Mouse (Mus musculus): Measurements from ENCODE around the gene Dcaf4.

Gene Dcaf4

DNA sequence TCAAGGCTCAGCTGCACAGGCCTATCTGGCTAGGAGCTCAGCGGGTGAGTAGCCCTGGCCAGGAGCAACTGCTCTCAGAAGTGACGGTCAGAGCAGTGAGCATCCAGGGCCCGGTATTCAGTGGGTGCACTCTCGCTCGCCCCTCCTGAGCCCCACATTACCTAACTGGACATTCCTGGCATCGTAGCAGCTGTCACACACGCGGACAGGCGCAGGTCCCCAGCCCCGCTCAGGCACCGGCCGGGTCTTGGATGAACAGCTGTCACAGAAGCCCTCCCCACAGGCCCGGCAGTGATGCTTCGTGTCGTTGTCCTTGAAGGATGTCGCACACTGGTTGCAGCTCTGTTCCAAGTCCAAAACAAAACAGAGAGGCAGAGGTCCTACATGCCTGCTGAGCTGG, 31.0 kb downstream of the Dcaf4 start:
- DNase-seq (ENCODE audit: low spot score) = no peak

GRCm38 (mm10) chr12:83553816-83554215, 33.5 kb downstream of the Dcaf4 start:
- no peak for DNase-seq (ENCODE audit: low spot score)

- DNase-seq (ENCODE audit: low spot score) = no peak
Observed at GRCm38 (mm10) chr12:83555605-83556004, 35.3 kb downstream of the Dcaf4 start.

- DNase-seq (ENCODE audit: low spot score) = no peak
Observed at GRCm38 (mm10) chr12:83558496-83558895, 38.2 kb downstream of the Dcaf4 start.

DNA sequence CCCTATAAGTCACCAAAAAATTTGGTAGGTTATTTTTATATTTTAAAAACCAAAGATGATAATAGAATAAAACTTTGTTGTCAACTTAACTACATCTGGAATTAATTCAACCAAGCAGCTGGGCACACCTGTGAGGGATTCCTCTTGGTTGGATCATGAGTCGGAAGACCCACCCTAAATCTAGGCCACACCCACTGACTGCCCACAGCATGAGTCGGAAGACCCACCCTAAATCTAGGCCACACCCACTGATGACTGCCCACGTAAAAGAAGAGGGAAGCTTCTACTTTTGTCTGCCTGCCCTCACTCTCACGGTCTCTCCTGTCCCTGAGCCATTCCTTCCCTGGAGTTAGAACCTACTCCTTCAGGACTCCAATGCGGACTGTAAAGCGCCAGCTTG, 39.9 kb downstream of the Dcaf4 start:
- no peak for DNase-seq (ENCODE audit: low spot score)

GRCm38 (mm10) chr12:83562589-83562988, 42.3 kb downstream of the Dcaf4 start:
- no peak for DNase-seq (ENCODE audit: low spot score)

GRCm38 (mm10) chr12:83569866-83570265, 49.6 kb downstream of the Dcaf4 start:
- no peak for DNase-seq (ENCODE audit: low spot score)

GRCm38 (mm10) chr12:83572717-83573116, 52.5 kb downstream of the Dcaf4 start:
- DNase-seq (ENCODE audit: low spot score) = no peak

DNA sequence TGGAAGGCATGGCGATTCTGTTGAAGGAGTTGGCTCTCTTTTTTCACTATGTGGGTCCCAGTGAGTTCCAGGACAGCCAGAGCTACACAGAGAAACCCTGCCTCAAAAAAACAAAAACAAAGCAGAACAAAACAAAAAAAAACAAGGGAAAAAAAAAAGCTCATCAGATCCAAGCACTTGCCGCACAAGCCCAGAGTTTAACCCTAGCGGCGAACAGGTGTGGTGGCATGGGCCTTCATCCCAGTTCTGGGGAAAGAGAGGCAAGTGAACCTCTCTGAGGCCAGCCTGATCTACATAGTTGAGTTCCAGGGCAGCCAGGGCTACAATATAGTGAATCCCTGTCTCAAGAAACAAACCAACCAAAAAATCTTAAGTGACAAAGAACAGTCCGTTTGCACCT, 57.2 kb downstream of the Dcaf4 start:
- no peak for DNase-seq (ENCODE audit: low spot score)

GRCm38 (mm10) chr12:83578356-83578755, 58.1 kb downstream of the Dcaf4 start:
- no peak for DNase-seq (ENCODE audit: low spot score)

DNA sequence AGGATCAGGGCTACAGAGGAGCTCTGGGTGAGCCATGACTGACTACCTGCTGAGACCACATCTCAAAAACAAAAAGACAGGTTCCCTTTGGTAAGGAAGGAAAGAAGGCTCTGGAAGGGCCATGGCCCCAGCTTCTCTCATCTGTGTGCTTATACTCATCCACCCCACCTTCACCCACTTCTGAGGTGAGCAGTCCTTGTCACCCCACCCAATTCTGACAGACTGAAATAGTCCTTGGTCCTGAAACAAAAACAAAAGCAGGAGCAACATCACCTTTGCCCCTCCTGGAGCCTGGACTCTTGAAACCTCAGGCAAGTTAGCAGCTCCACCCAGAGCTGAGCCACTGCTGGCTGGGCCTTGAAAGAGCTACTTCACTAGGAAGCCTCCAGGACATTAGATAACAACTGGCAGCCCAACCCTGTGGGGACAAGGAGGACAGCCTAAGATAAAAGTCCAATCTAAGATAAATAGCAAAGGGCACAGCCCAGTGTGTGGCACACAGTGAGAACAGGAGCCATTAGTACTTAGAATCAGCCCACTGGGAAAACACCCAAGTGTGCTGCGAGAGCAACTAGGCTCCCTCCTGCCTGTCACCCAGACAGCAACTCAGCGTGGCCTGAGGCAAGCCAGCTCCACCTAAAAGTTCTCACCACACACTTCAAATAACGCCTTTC, 58.8 kb downstream of the Dcaf4 start:
- DNase-seq (ENCODE audit: low spot score) = peak; percentile 88

DNA sequence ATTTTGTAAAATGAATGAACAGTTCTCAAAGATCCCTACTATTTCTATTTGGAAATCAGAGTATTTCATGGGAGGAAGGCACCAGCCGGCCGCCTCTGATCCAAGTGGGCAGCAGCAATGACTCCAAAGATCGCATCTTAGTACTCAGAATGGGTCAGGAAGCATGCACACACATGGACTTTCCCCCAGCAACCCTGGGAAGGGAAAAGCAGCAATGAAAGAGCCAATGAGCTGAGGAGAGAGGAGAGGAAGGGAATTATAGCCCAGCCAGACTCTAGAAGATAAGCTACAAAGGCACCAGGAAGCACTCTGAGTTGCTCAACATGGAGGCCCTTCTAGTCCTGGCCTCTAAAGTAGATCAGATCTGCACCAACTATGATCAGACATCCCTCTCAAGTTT, 60.0 kb downstream of the Dcaf4 start:
- peak; percentile 74 for DNase-seq (ENCODE audit: low spot score)

DNA sequence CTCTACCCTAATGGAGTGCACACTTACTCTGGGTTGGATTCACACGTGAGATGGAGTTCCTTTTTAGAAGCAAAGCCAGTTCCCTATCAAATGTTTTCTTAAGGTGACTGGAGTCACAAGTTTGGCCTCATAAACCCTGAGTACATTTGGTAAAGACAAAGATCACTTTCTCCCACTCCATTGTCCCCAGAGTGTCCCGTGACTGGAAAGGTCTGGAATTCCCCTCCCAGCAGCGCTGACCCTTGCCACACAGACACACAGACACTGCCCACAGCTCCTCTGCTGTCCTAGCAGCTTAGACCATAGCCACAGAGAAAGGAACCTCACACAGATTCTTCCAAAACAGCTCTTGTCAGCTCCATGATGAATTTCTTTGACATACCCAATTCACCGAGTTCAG, 61.8 kb downstream of the Dcaf4 start:
- peak; percentile 81 for DNase-seq (ENCODE audit: low spot score)

- DNase-seq (ENCODE audit: low spot score) = no peak
Observed at GRCm38 (mm10) chr12:83582747-83583146, 62.5 kb downstream of the Dcaf4 start.

DNA sequence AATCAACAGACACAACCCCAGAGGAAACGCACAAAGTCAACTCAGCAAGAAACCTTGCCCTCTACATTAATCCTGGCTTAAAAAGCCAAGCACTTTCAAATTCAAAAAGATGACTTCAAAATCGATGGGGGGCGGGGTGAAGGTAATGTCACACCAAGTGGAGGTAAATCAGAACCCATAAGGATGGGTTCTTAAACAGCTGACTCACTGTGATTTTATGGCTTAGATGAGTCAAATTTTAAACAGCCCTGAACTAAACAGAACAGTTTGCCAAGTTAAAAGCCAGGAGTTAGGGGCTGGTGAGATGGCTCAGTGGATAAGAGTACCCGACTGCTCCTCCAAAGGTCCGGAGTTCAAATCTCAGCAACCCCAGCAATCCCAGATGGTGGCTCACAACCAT, 66.4 kb downstream of the Dcaf4 start:
- DNase-seq (ENCODE audit: low spot score) = peak; percentile 62

Data from yolk sac, embryonic 10.5 days (tissue).